In genomic region chr15:96948471-96948870, GRCm38 (mm10) we compare ENCODE assay signal across 9 mouse cellular contexts.
DNase-seq lines count a peak whose midpoint lies in the region; ATAC-seq lines count a peak whose summit lies in the region.
"Had no signal": no experiment of that assay in that cellular context is flagged by ENCODE, and none has a peak within 500 bp of the region (broad histone marks: within the 10 kb centered on the region; RNA-seq: fewer than 3 reads in every experiment).

No protein-coding gene starts in this region.

- peak; percentile 88 for DNase-seq in heart, adult 11 months
- DNase-seq in NIH3T3 (ENCODE audit: low read depth) = peak; percentile 49
- DNase-seq in embryonic facial prominence, embryonic 10.5 days (ENCODE audit: low spot score) = peak; percentile 42
- DNase-seq in limb, embryonic 11.5 days (ENCODE audit: low spot score) = peak; percentile 43
- DNase-seq in spleen, adult 12 weeks (ENCODE audit: low spot score) = peak; percentile 15

- ATAC-seq in heart, embryonic 11.5 days (replicated peaks; ENCODE audit: insufficient number of reproducible peaks, low FRiP score, low TSS enrichment) = no peak
- ATAC-seq in limb, embryonic 11.5 days (ENCODE audit: insufficient number of reproducible peaks, low FRiP score, low TSS enrichment, low read depth) = no peak
- no peak for ATAC-seq in activated CD4-positive, CD25-positive, alpha-beta regulatory T cell, adult 4 months
- ATAC-seq in forebrain, embryonic 12.5 days (ENCODE audit: low FRiP score) = no peak

- no peaks in the 10 kb centered on the region for H3K9me3 ChIP-seq in heart, embryonic 11.5 days (replicated peaks; ENCODE audit: control insufficient read depth, low read length)
- H3K9me3 ChIP-seq in embryonic facial prominence, embryonic 10.5 days = no peaks in the 10 kb centered on the region
- H3K9me3 ChIP-seq in limb, embryonic 11.5 days (ENCODE audit: control insufficient read depth, low read length) = no peaks in the 10 kb centered on the region
- no peaks in the 10 kb centered on the region for H3K9me3 ChIP-seq in forebrain, embryonic 12.5 days
- H3K9me3 ChIP-seq: lung, embryonic 15.5 days had no signal

- H3K4me2 ChIP-seq in heart, embryonic 11.5 days = no peak overlapping the region
- no peak overlapping the region for H3K4me2 ChIP-seq in limb, embryonic 11.5 days (ENCODE audit: low read depth, severe bottlenecking)
- H3K4me2 ChIP-seq in forebrain, embryonic 12.5 days = no peak overlapping the region
- H3K4me2 ChIP-seq: lung, embryonic 15.5 days had no signal

- H3K4me3 ChIP-seq in heart, embryonic 11.5 days (ENCODE audit: low read depth, low read length) = no peak overlapping the region
- H3K4me3 ChIP-seq in embryonic facial prominence, embryonic 10.5 days = no peak overlapping the region
- no peak overlapping the region for H3K4me3 ChIP-seq in limb, embryonic 11.5 days (ENCODE audit: low read depth, low read length)
- H3K4me3 ChIP-seq in forebrain, embryonic 12.5 days (replicated peaks) = no peak overlapping the region
- H3K4me3 ChIP-seq: lung, embryonic 15.5 days had no signal

- no peaks in the 10 kb centered on the region for H3K36me3 ChIP-seq in heart, embryonic 11.5 days (ENCODE audit: control insufficient read depth, insufficient read depth, low read length)
- no peaks in the 10 kb centered on the region for H3K36me3 ChIP-seq in embryonic facial prominence, embryonic 10.5 days (replicated peaks)
- H3K36me3 ChIP-seq in limb, embryonic 11.5 days (ENCODE audit: control insufficient read depth, insufficient read depth, low read length) = no peaks in the 10 kb centered on the region
- no peaks in the 10 kb centered on the region for H3K36me3 ChIP-seq in forebrain, embryonic 12.5 days (replicated peaks)
- H3K36me3 ChIP-seq: lung, embryonic 15.5 days had no signal

- no peak overlapping the region for H3K27ac ChIP-seq in heart, embryonic 11.5 days (ENCODE audit: low read depth, low read length)
- H3K27ac ChIP-seq in embryonic facial prominence, embryonic 10.5 days (replicated peaks) = no peak overlapping the region
- H3K27ac ChIP-seq in limb, embryonic 11.5 days (replicated peaks; ENCODE audit: low read depth, low read length) = no peak overlapping the region
- H3K27ac ChIP-seq in forebrain, embryonic 12.5 days = no peak overlapping the region
- H3K27ac ChIP-seq: lung, embryonic 15.5 days had no signal

- H3K4me1 ChIP-seq in heart, embryonic 11.5 days (ENCODE audit: control insufficient read depth, insufficient read depth, low read length) = no peaks in the 10 kb centered on the region
- H3K4me1 ChIP-seq in embryonic facial prominence, embryonic 10.5 days = peaks cover 14% of the 10 kb centered on the region
- H3K4me1 ChIP-seq in limb, embryonic 11.5 days (ENCODE audit: control insufficient read depth, insufficient read depth, low read length) = peaks cover 7% of the 10 kb centered on the region; the same call in 1 of the 2 replicates
- 0 out of 2 replicates have a peak, but pooled peaks cover 3% of the 10 kb centered on the region for H3K4me1 ChIP-seq in forebrain, embryonic 12.5 days

- no peak overlapping the region for H3K9ac ChIP-seq in heart, embryonic 11.5 days (ENCODE audit: low read depth, low read length)
- H3K9ac ChIP-seq in limb, embryonic 11.5 days (ENCODE audit: low read length) = no peak overlapping the region
- H3K9ac ChIP-seq in forebrain, embryonic 12.5 days = no peak overlapping the region
- H3K9ac ChIP-seq: lung, embryonic 15.5 days had no signal

- no peaks in the 10 kb centered on the region for H3K27me3 ChIP-seq in heart, embryonic 11.5 days (ENCODE audit: control insufficient read depth, insufficient read depth, low read length)
- H3K27me3 ChIP-seq in embryonic facial prominence, embryonic 10.5 days (replicated peaks; ENCODE audit: low read depth, poor library complexity, severe bottlenecking) = no peaks in the 10 kb centered on the region
- no peaks in the 10 kb centered on the region for H3K27me3 ChIP-seq in limb, embryonic 11.5 days (ENCODE audit: control insufficient read depth, insufficient read depth, low read length)
- H3K27me3 ChIP-seq in forebrain, embryonic 12.5 days = no peaks in the 10 kb centered on the region
- H3K27me3 ChIP-seq: lung, embryonic 15.5 days had no signal

- WGBS in heart, embryonic 11.5 days (ENCODE audit: insufficient replicate concordance) = 58% methylated on average over 6 of the region's 6 CpGs
- 63% methylated on average over 6 of the region's 6 CpGs for WGBS in embryonic facial prominence, embryonic 10.5 days
- WGBS in limb, embryonic 11.5 days = 68% methylated on average over 6 of the region's 6 CpGs
- WGBS in forebrain, embryonic 12.5 days = 64% methylated on average over 6 of the region's 6 CpGs

Comparison
In these comparisons a context has a peak if more than half of its experiments do, and no peak if none do; other contexts are left out.
1. DNase-seq: peak in every context shown above with its lines; median percentile 88 in heart, adult 11 months; 49 in NIH3T3; 43 in limb, embryonic 11.5 days; 42 in embryonic facial prominence, embryonic 10.5 days; 15 in spleen, adult 12 weeks.